Mouse (Mus musculus): ENCODE results near the gene Smg7. TPM values are rescaled to one million over a fixed set of nuclear protein-coding genes. Genes with fewer than 3 reads are reported as not detected.
A peak's percentile ranks its signal among the peaks of the same experiment; 100 is the strongest.

Smg7 gene
- polyA plus RNA-seq, 1 experiment from 2014 or later, result 44.0 TPM

- no peak for ATAC-seq
Observed at GRCm38 (mm10) chr1:152791269-152791668, 111.2 kb downstream of the Smg7 start.

GRCm38 (mm10) chr1:152790821-152791220 lies 111.6 kb downstream of the Smg7 start:
- ChIA-PET POLR2A (interaction anchor here (0.6 to 0.7 kb wide), 2 partner anchors 80 to 275 kb away, joined by 3 to 7 read pairs; no protein-coding TSS in a partner anchor), CTCF (interaction anchor here (0.6 to 1.6 kb wide), 3 partner anchors 13 to 41 kb away, joined by 3 to 5 read pairs (median 3); no protein-coding TSS in a partner anchor)
- H3K27me3 ChIP-seq, result no peaks in the 10 kb centered on the region
- ATAC-seq, result no peak
- TF ChIP-seq CTCF (IDR thresholded peaks at IDR 0.05), result no peak
- in situ Hi-C loops (cut with MboI; ENCODE audit: low pct_unique_long_range_greater_than_20kb), result loop anchor here (5.0 kb wide), 2 partner anchors 111 to 301 kb away; partner anchors contain the start of gene Smg7
- no peak for DNase-seq (ENCODE audit: low read depth, low spot score)

More at GRCm38 (mm10) chr1:152791269-152791668, 111.2 kb downstream of the Smg7 start:
- CTCF ChIA-PET, result no interaction called here
- in situ Hi-C loops (cut with MboI; ENCODE audit: low pct_unique_long_range_greater_than_20kb), result loop anchor here (5.0 kb wide), 2 partner anchors 111 to 301 kb away; partner anchors contain the start of gene Smg7
- TF ChIP-seq CTCF (IDR thresholded peaks at IDR 0.05), result no peak
- H3K27me3 ChIP-seq, result no peaks in the 10 kb centered on the region
- DNase-seq (ENCODE audit: low read depth, low spot score), result no peak
- POLR2A ChIA-PET, result interaction anchor here (0.6 to 0.7 kb wide), 2 partner anchors 80 to 301 kb away, joined by 3 to 5 read pairs; no protein-coding TSS in a partner anchor

GRCm38 (mm10) chr1:152790254-152790653 lies 112.2 kb downstream of the Smg7 start:
- in situ Hi-C loops (cut with MboI; ENCODE audit: low pct_unique_long_range_greater_than_20kb), result loop anchor here (5.0 kb wide), 2 partner anchors 112 to 302 kb away; partner anchors contain the start of gene Smg7
- ATAC-seq (no peak), DNase-seq (ENCODE audit: low read depth, low spot score) (no peak)
- ChIA-PET CTCF (interaction anchor here (0.6 to 1.6 kb wide), 6 partner anchors 11 to 103 kb away, joined by 3 to 6 read pairs (median 4); no protein-coding TSS in a partner anchor), POLR2A (interaction anchor here (0.6 to 0.7 kb wide), 2 partner anchors 79 to 276 kb away, joined by 3 to 7 read pairs; no protein-coding TSS in a partner anchor)
- no peaks in the 10 kb centered on the region for H3K27me3 ChIP-seq
- peak; percentile 72 for TF ChIP-seq CTCF (IDR thresholded peaks at IDR 0.05)

GRCm38 (mm10) chr1:152788121-152788660 lies 114.3 kb downstream of the Smg7 start:
- CTCF ChIA-PET, result no interaction called here

More at GRCm38 (mm10) chr1:152788121-152788660, 114.3 kb downstream of the Smg7 start:
- DNase-seq (ENCODE audit: low read depth, low spot score) (no peak), ATAC-seq (no peak)
- TF ChIP-seq CTCF (IDR thresholded peaks at IDR 0.05), result no peak
- POLR2A ChIA-PET, result no interaction called here
- in situ Hi-C loops (cut with MboI; ENCODE audit: low pct_unique_long_range_greater_than_20kb), result loop anchor here (10.0 kb wide), 1 partner anchor 597 kb away; no protein-coding TSS in a partner anchor
- no peaks in the 10 kb centered on the region for H3K27me3 ChIP-seq

Other genes with a start within 250 kb of the Smg7 start
- gene Apobec4, start 152.1 kb downstream of the Smg7 start, polyA plus RNA-seq (2021), result not detected
- gene Rgl1, start 136.3 kb downstream of the Smg7 start, polyA plus RNA-seq (2021), result 51.6 TPM
- gene Arpc5, start 136.1 kb downstream of the Smg7 start, polyA plus RNA-seq (2021), result 127 TPM
- 0.18 TPM for gene Ncf2, start 102.5 kb downstream of the Smg7 start, polyA plus RNA-seq (2021)
- 0.14 TPM for gene Nmnat2, start 52.3 kb upstream of the Smg7 start, polyA plus RNA-seq (2021)

All from Patski (cell line).